Mouse (Mus musculus) gastrocnemius, adult 2 months (tissue): Measurements from ENCODE around the gene Rpl3l. TPM values are rescaled to one million over a fixed set of nuclear protein-coding genes. Genes with fewer than 3 reads are reported as not detected.
"Not testable (repeated sequence)": the region's sequence is repeated elsewhere in the genome, so short reads cannot be mapped to it uniquely, and the experiment has no call there.

ENCODE experiments used
- DNase-seq: peaks from one replicate; pipeline ENCODE4 v3.0.0; 2022
- H3K27ac ChIP-seq: fragments of 200-600 bp; 2 replicates; pipeline ENCODE4 v1.8.1; 2022; ENCODE audit warnings: mild to moderate bottlenecking
- H3K4me3 ChIP-seq: fragments of 200-600 bp; 2 replicates; pipeline ENCODE4 v1.8.1; 2022; ENCODE audit warnings: mild to moderate bottlenecking, moderate library complexity
- CTCF ChIP-seq: fragments of 200-600 bp; IDR thresholded peaks from 2 replicates; pipeline ENCODE4 v1.8.1; 2022; ENCODE audit warnings: antibody characterized with exemption, mild to moderate bottlenecking, moderate library complexity
- intact Hi-C: fragments of 180-260 bp; cut with DNase I; formaldehyde crosslinking; loops from one replicate; pipeline ENCODE4 v1.15.1; 2025
- total RNA-seq, 2 experiments: library from RNA; stranded (reverse); gene quantifications; 2 replicates each; pipeline ENCODE4 v1.2.3; 2021

Gene Rpl3l
- total RNA-seq, 2 experiments from 2014 or later: 753 to 889 TPM

DNA sequence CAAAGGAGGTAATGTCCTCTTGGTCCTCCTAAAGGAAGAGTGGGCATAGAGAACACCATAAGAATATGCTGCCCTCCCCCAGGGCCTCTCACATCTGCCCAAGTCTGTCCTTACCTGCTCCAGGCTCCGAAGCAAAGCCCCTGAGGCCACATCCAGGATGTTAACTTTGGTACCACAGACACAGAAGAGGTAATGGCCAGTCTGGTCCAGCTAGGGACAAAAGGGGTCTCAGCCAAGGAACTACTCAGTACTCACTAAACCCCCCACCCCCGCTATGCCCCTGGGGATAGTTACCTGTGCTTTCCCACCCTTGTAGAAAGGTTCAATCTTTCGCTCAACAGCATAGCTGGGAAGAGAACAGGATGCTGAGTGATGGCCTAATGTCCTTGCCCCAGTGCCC lies 21.8 kb upstream of the Rpl3l start:
- TF ChIP-seq CTCF: no peak
- no peak overlapping the region for H3K4me3 ChIP-seq
- DNase-seq: no peak
- H3K27ac ChIP-seq: no peak overlapping the region
- intact Hi-C loops: no loop called here

DNA sequence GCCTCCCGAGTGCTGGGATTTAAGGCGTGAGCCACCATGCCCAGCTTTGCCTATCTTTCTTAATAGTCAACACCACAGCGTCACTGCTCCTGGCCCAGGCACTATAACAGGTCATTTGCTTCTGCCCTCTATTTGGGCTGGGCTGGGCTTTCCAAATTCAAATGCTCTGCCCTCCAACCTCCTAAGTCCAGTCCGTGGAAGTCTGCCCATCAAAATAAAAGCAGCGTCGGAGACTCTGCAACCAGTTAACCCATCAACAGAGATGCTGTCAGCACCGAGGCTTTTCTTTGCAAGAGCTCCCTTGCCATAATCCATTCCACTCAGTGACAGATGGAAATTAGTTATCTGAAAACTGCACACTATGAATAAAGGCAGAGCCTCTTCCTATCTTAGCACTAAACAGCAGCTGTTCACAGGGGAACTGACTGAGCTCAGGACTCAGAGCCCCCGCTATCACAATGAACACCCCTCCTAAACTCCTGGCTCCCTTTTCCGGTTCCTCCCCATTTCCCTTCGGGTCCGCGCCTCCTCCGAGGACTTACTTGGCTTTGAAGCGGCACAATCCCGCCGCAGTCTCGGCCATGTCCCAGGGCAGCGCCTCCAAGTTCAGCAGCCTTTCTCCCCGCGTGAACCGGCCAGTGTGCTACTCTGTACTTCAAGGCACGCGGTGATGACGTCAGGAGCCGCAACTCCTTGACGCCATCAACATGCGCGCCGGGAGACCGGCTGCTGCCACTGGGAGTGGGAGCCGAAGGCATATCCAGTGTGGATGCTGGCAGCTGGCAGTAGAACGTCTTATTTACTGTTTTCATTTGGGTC lies 20.4 kb upstream of the Rpl3l start, which contains the start of gene Tbl3:
Gene Tbl3, minus strand, starts transcription at position 679 of the 819 bp plus-strand sequence.
- peak within 1 kb of the TSS; percentile 75 for H3K4me3 ChIP-seq
- TF ChIP-seq CTCF: no peak
- H3K27ac ChIP-seq: peak within 1 kb of the TSS; percentile 86
- DNase-seq: peak; percentile 94
- intact Hi-C loops: loop anchor here (1.0 kb wide), 1 partner anchor 12 kb away; no protein-coding TSS in a partner anchor

GRCm38 (mm10) chr17:24707801-24708425 lies 19.7 kb upstream of the Rpl3l start:
- Histone ChIP-seq H3K4me3 (peak overlapping the region; percentile 75), H3K27ac (peak overlapping the region; percentile 86)
- intact Hi-C loops: loop anchor here (1.0 kb wide), 1 partner anchor 11 kb away; no protein-coding TSS in a partner anchor
- no peak for TF ChIP-seq CTCF
- DNase-seq: no peak

DNA sequence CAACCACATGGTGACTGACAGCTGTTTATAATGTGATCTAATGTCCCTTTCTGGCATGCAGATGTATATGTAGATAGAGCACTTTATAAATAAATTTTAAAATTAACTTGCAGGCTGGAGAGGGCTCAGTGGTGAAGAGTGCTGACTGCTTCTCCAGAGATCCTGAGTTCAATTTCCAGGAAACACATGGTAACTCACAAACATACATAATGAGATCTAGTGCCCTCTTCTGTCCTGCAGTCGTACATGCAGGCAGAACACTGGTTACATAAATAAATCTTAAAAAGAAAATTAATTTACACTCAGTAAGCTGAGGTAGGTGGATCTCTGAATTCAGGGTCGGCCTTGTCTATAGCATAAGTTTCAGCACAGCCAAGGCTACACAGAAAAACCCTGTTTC lies 19.0 kb upstream of the Rpl3l start:
- TF ChIP-seq CTCF: peak; percentile 62
- Histone ChIP-seq H3K27ac (peak overlapping the region; percentile 86; the same call in 1 of the 2 replicates), H3K4me3 (peak overlapping the region; percentile 75)
- no peak for DNase-seq
- intact Hi-C loops: no loop called here

- TF ChIP-seq CTCF: no peak
- no peak overlapping the region for H3K27ac ChIP-seq
- intact Hi-C loops: no loop called here
- DNase-seq: no peak
- H3K4me3 ChIP-seq: no peak overlapping the region
These were observed 12.1 kb upstream of the Rpl3l start for GRCm38 (mm10) chr17:24715556-24715955.

- intact Hi-C loops: no loop called here
- no peak overlapping the region for H3K27ac ChIP-seq
- TF ChIP-seq CTCF: no peak
- no peak for DNase-seq
- H3K4me3 ChIP-seq: no peak overlapping the region
These were observed 11.4 kb upstream of the Rpl3l start for GRCm38 (mm10) chr17:24716166-24716682.

- H3K4me3 ChIP-seq: peak within 1 kb of the TSS; percentile 98
- no peak for DNase-seq
- peak within 1 kb of the TSS; percentile 98; the same call in 1 of the 2 replicates for H3K27ac ChIP-seq
- no peak for TF ChIP-seq CTCF
- intact Hi-C loops: no loop called here
These were observed 9.7 kb upstream of the Rpl3l start, which contains the start of the genes Rnf151 and Rps2 for GRCm38 (mm10) chr17:24717943-24718342. Gene Rnf151, minus strand, starts transcription at chr17:24718063. Gene Rps2, plus strand, starts transcription at chr17:24718116.

- peak overlapping the region; percentile 98 for H3K27ac ChIP-seq
- H3K4me3 ChIP-seq: peak overlapping the region; percentile 98
- intact Hi-C loops: loop anchor here (1.0 kb wide), 1 partner anchor 12 kb away; the partner anchor contains the start of gene Tbl3
- DNase-seq: not testable (repeated sequence)
These were observed 8.7 kb upstream of the Rpl3l start for GRCm38 (mm10) chr17:24718938-24719337.

DNA sequence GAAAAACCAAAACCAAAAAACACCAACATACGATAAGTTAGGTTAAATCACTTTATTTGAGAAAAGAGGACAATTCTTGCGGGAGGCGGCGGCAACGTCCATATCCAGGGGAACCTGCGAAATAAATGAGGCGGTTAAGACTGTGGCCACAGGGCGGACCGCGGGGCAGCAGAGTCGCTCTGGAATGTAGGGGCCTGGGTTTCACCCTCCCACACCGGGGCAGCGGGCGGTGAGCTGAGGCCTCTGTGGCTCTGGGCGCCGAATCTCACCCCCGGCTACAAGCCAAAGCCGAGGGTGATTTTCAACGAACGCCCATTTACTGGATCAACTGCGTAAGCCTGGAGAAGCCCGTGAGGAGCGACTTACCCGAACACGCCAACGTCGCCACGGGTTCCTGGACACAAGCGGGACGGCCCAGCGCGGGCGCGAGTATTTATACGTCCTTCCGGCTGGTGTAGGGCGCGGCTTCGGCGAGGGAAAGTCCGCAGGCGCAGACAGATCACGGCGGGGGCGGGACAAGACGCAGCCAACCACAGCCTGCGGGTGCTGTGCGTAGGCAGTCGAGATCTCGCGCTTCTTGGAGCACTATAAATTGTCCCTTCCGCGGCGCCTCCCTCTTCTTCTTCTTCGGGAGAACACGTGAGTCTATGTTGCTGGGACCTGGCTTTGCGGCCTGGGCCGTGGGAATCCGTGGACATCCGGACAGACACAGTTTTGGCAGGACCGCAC lies 8.0 kb upstream of the Rpl3l start:
- H3K4me3 ChIP-seq: peak overlapping the region; percentile 98
- intact Hi-C loops: loop anchor here (1.0 kb wide), 1 partner anchor 12 kb away; the partner anchor contains the start of gene Tbl3
- peak overlapping the region; percentile 98 for H3K27ac ChIP-seq
- DNase-seq: peak; percentile 99
- TF ChIP-seq CTCF: no peak

DNA sequence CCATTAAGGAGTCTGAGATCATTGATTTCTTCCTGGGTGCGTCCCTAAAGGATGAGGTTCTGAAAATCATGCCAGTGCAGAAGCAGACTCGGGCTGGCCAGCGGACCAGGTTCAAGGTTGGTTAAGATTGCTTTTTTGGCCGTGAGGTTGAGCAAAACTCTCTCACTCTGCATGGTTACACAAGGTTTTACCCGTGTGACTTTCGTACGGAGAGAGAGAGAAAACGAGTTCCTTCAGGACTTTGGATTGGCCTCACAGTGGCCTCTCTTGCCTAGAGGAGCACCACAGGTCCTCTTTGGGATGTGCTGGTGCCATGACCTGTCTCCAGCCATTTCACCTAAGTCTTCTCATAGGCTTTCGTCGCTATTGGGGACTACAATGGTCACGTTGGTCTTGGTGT lies 7.0 kb upstream of the Rpl3l start:
- H3K4me3 ChIP-seq: peak overlapping the region; percentile 98
- H3K27ac ChIP-seq: peak overlapping the region; percentile 98
- DNase-seq, intact Hi-C loops: not testable (repeated sequence)

GRCm38 (mm10) chr17:24721383-24721955 lies 6.2 kb upstream of the Rpl3l start:
- intact Hi-C loops, DNase-seq: not testable (repeated sequence)
- Histone ChIP-seq H3K27ac (peak overlapping the region; percentile 51; the same call in 1 of the 2 replicates), H3K4me3 (peak overlapping the region; percentile 98)
